Mouse (Mus musculus) lung, postnatal 14 days (tissue): ENCODE data around the gene Grap.
"Not testable (repeated sequence)": the region's sequence is repeated elsewhere in the genome, so short reads cannot be mapped to it uniquely, and the experiment has no call there.

ENCODE experiments used
- DNase-seq: peaks from one replicate; pipeline ENCODE4 v3.0.0; 2021

Grap gene

DNA sequence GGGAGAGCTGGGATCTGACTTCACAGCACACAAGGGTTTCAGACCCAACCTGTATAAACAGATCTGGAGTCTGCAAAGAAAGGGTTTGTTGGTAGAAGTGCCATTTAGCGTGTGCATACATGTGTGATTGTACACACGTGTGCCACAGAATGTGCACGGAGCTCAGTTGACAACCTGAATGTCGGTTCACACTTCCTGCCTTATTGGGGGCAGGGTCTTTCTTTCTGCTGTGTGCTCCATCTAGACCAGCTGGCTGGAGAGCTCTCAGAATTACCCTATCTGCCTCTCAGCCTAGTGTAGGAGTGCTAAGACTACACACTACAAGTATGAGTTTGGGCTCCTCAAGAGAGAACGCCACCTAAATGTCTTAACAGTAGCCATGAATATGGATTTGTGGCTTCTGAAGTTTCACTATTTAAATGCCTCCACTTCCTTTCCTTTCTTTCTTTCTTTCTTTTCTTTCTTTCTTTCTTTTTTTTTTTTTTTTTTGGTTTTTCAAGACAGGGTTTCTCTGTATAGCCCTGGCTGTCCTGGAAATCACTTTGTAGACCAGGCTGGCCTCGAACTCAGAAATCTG lies 13.4 kb upstream of the Grap start:
- no peak for DNase-seq

DNA sequence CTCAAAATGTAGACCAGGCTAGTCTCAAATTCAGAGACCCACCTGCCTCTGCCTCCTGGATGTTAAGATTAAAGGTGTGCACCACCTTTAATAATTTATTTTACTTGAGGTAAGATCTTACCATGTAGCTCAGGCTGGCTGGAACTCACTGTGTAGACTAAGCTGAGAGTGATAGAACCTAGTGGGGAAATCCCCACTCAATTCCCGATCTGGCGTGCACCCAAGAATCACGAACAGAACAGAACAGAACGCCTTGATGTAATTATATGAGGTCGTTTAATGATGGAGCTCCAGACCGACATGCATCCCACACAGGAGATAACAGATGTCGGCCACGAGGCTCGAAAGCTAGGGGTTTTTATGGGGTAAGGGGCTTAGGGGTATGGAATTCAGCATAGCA lies 12.5 kb upstream of the Grap start:
- not testable (repeated sequence) for DNase-seq

DNA sequence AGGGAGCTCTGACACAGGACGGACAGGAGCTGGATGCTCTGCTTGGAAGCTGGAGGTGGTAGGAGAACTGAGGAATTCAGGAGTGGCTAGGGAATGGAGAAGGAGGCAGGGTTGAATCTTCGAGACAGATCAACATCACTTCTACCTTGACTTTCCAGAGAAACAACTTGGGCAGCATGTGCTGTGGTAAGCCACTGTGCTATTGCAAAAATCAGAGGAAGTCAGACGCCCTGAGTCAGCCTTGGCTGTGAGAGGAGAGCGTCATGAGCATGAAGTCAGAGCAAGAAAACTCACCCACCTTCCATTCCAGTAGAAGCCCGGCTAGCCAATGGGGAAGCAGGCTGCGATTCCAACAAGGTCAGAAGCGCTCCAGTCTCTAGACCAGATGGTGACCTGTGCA lies 11.0 kb upstream of the Grap start:
- no peak for DNase-seq

DNA sequence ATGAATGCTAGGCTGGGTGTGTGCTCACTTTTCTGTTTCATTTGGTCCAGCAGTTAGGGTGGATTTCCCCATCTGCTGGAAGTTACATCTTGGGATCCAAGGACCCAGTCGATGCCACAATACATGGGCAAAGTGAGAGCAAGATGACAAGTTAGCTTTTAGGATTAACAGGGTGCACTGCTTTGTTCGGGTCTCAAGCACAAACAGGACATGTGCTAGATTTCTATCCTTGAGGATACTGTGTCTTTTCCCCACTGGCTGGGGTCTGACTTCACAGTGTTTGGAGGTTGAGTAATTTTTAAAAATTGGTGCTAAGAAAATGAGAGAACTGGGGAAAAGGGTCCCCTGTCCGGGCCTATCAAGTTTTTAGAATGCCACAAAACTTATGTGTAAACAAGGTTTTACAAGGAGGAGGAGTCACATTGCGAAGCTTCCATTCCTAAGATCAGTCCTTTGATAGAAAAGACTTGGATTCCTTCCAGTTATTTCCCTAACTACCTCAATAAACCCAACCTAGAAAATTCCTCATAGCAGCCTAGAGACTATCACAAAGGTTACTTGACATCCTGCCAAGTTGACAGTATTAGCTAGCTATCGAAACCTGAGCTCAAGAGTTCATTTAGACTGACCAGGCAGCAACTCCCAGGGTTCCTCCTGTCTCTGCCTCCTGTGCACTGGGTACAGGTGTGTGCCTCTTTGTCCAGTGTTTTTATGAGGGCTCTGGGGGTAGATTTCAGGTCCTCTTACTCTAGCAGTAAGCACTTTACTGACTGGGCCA lies 9.7 kb upstream of the Grap start:
- no peak for DNase-seq

DNA sequence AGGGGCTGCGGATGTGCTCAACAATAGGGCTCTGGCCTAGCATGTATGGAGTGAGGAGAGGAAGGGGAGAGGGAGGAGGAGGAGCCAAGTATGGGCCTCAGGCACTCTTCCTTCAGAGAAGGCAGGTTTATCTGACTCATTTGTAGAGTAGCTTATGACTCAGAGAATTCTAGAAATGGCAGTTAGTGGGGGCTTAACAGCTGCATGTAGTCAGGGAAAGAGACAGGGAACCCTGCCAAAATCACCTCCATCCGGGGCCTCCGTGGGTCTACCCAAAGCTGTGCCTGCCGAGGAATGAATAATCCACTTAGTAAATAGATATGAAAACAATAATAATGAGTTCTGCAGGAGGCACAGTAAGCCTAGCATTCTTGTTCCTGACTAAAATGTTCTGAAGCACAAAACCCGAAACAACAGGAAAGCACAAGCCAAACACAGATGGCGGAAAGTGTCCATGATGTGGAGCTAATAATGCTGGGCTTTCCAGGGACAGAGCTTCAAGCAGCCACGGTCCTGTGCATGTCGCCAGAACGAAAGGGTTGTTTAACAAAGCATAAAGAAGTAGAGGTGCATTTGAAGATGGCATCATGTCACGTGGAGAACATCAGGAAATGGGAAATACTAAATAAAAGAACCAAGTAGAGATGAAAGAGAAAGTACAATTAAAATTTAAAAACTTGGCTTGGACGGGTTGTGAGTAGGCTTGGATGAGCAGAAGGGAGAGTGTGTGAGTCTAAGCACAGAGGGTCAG lies 8.3 kb upstream of the Grap start:
- peak; percentile 32 for DNase-seq

DNA sequence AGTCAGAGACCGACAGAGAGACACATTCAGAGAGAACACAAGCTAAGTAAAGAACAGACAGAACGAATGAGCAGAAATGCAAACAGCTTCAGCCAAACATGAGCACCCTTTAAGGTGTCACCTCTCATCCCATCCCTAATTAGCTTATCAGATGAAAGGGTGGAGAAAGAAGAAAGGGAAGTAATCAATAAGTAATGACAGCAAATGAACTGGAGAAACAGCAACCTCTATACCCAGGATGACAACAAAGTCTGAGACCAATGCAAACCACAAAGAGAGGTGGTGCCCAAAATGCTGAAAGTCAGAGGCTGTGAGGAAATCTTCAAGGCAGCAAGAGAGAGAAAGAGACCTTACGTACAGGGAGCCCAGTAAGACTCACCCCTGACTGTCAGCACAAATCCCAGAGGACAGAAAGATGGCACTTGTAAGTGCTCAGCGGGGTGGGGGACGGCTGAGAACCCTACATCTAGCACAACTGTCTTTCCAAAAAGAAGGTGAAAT lies 7.7 kb upstream of the Grap start:
- DNase-seq = no peak

DNA sequence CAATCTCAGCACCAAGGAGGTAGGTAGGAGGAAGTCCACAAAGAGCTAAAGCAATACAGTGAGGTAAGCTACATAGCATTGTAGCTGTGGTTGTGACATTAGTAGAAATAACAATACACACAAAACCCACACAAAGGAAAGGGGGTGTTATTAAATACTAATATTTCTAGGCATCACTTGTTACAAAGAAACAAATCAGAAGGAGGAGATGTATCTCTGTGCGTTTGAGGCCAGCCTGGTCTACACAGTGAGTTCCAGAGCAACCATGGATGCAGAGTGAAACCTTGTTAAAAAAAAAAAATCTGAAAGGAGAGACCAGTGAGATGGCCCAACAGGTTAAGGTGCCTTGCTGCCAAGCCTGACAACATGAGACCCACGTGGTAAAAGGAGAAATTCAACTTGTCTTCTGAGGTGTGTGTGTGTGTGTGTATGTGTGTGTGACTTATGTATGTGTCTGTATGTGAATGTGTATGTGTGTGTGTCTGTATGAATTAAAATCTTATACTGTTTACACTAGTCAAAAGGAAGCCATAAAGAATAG lies 6.5 kb upstream of the Grap start:
- no peak for DNase-seq

DNA sequence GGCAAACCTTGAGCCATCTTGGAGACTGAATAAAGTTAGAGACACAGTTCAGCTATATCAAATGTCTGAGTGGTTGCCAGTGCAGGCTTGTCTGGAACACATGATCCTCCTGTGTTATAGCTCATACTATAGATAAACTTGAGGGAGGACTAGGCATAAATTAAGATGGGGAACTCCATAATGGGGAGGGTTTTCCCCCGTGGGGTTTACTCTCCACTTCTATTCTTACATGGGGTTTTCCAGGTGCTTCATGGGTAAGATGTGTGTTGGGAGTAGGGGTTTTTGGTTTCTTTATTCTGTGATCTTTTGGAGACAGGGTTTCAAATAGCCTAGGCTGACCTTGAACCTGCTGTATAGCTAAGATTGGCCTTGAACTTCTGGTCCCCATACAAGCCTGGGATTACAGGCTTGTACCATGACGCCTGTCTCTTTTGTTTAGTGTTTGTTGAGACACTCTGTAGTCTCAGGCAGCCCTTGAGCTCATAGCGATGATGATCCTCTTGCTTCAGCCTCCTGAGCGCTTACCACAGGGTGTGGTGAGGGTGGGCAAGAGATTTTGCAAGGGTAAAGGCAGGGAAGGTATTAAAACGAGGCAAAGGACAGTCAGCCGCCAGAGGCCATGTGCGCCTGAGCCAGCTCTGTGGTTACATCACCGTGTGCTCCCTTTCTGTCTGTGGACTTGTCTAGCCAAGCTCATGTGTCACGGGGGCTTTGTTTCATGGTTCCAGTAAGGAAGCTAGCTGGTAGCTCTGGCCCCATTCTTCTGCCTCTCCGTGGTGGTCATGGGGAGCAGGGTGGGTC lies 5.8 kb upstream of the Grap start:
- DNase-seq = no peak

DNA sequence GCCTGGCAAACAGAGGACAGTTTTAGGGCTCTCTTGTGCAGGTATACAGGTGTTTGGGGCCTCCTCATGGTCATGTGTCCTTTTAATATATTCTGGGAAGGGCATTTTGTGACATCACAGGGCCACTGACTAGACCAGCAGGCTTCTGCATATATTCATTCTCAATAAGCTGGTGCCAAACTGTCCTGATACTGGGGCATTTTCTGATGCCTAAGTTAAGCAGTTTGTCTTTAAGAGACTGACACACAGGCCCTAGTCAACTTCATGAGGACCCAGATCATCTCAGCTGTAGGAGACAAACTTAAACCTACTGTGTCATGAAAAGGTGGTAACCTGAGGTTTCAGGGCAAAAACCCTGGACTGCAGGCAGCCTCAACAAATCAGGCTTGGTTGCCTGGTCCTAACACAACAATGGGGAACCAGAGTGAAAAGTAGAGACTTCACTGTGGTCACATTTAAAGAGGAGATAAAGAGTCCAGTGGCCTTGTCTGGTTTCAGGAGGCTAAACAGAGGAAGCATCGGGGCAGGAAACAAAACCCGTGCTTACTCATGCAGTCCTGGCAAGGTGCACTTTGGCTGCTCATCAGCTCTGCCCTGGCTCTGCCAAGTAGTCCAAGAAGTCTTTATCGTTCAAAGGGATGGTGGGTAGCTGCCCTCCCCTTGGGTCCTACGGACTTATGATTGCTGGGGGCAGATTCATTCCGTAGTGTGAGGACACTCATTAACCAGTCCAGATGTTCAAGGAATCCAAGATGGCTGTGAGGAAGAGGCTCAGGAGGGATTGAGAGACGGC lies 4.9 kb upstream of the Grap start:
- no peak for DNase-seq

DNA sequence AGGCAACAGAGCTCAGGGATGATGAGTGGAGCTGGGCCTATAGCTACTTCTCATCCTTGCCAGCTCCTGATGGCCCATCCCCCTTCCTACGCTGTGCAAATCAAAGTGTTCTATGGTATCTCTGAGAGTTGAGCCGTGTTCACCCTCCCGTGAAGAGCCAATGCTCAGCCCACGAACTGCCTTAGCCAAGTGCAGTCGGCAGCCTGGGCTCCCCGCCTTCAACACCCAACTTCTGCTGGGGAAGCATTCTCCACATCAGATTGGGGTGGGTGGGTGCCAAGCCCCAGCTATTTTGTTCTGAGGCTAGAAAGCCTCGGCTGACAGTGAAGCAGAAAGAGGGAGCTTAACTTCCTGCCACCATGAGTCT lies 4.3 kb upstream of the Grap start:
- DNase-seq = no peak

DNA sequence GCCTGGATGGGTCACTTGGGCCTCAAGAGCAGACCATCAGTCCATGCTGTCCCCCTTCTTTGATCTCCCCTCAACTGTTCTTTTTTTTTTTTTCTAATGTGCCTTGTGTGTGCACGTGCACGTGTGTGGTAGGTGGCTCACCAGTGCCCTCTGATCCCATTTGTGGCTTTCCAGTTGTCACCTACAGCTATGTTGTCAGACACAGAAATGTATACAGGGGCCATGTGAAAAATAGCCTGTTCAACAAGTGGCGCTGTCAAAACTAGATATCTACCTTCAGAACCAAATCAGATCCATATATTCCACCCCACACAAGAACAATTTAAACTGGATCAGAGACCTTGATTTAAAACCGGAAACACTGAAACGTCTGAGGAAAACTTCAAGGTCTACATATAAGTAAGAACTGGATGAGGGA lies 3.9 kb upstream of the Grap start:
- no peak for DNase-seq

DNA sequence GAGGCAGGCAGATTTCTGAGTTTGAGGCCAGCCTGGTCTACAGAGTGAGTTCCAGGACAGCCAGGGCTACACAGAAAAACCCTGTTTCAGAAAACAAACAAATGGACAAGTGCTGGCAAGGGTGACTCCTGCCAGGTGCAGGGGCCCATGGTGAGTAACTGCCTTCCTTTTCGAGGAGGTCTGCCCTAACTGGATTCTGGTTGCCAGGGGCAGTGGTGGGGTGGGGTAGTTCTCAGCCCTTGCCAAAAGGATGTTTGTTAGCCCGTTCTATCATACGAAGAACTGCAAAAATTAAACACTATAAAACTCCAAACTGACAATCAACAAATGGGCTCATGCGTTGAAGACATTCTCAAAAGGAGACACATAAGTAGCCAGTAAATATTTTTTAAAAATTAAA lies 3.4 kb upstream of the Grap start:
- DNase-seq = no peak

DNA sequence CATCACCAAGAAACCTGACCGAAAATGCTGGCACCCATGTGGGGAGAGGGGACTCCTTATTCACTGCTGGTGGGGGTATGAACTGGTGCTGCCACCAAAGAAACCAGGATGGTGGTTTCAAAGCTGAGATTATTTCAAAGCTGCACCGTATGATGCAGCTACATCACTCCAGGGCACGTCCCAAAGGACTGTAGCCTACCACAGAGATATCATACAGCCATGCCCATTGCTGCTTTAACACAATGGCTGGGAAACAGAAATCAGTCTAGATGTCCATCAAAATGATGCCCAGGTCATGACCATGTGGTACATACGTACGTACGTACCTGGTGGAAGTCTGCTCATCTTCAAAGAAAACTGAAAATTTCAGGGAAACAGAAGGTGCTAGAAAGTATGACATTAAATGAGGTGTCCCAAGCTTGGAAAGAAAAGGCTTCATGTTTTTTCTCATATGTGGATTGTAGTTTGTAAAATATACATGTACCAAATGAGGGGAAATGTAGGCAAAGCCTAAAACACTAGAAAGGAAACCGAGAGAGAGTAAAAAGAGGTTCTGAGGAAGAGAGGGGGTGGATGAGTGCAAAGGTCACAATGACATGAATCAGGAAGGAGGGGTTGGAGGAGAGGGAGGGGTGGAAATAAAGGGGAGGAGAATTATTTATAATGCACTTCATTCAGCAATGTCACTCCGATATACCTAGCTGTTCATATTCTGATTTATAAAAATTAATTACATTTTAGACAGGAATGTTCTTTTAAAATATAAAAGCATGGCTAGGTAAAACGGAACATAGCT lies 2.4 kb upstream of the Grap start:
- DNase-seq = no peak

DNA sequence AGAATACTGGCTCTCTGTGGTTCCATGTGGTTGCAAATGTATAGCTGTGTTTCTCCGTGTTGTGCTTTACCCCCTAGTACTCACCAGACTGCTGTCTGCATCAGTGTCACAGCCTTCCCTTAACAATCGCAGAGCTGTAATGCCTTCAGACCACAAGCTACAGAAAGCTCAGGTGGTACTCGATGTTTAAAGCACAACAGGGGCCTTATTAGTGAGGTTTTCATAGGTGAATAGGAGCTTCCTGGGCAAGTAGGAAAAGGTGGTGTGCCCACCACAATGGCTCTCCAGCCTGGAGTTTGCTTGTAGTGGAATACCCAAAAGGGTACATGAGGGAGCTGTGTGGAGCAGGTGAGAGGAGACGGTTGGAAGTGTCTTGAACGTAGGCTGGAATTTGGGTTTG lies 849 bp upstream of the Grap start:
- DNase-seq = no peak

DNA sequence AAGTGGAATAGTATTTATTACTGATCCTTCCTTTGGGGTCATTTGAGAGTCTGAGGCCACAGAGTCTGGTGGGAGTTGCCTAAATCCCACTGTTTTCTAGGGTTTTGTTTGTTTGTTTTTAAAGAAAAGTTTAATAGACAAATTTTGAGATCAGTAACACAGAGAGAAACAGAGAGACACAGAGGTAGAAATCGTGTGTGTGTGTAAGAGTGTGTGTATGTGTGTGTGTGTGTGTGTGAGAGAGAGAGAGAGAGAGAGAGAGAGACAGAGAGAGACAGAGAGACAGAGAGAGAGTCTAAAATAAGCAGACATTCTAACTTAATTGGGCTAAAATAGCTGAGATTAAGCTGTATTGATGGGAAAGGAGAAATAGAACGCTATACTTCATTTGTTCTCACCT lies 503 bp downstream of the Grap start:
- DNase-seq = no peak

DNA sequence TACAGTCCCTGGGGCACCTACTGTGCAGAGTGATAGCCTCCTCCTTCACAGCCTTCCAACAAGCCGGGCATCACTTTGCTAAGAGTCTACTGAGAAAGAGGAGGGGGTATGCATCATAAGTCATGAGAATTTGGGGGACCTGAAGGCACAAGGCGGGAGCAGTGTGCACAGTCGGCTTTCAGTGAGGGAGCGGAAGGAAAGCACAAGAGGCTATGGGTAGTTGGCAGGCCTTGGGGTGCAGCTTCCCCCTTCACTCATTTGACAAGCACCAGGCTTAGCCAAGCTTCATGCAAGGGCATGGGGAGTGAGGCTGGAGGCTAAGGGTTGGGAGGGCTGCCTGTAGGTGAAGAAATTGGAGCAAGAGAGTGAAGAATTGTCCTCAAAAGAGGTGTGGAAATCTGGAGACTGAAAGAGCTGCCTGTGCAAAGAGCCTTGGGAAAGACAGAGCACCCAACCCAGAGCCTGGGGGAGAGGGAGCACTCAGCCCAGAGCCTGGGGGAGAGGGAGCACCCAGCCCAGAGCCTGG lies 1.8 kb downstream of the Grap start:
- no peak for DNase-seq

DNA sequence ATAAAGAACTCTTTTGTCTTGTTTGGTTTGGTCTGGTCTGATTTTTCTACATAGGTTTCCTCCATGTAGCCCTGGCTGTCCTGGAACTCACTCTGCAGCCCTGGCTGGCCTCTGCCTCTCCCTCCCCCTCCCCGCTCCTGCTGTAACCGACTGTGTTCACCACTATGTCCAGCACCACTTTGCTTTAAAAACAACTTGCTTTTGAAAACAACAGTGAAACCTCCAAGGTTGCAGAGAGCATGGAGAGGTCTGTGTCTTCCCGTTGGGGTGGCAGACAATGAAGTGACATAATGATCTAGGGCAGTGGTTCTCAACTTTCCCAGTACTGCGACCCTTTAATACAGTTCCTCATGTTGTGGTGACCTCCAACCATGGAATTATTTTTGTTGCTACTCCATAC lies 2.6 kb downstream of the Grap start:
- no peak for DNase-seq

DNA sequence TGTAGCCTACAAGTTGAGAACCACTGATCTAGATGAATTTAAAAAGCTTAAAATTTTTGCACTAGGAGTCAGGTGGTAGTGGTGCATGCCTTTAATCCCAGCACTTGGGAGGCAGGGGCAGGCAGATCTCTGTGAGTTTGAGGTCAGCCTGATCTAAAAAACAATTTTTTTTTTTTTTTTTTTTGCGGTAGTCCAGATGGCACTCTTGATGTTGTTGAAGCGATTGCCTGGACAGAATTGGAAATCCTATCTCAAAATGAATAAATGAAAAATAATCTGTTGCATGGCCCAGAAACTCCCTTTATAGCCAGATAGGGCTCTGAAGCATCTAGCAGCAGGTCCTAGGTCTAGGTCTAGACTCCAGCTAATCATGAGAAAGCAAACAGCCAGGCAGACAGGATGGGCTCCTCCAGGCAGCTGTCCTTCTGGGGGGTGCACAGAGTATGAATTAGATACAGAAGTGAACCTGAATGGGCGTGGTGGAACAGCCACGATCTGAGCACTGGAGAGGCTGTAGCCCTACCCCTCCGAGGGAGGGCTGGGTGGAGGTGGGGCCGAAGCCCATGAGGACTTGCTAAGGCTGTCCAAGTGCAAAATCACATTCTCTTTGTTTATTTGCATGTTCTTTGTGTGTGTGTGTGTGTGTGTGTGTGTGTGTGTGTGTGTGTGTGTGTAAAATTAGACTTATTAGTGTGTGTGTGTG lies 3.2 kb downstream of the Grap start:
- no peak for DNase-seq

DNA sequence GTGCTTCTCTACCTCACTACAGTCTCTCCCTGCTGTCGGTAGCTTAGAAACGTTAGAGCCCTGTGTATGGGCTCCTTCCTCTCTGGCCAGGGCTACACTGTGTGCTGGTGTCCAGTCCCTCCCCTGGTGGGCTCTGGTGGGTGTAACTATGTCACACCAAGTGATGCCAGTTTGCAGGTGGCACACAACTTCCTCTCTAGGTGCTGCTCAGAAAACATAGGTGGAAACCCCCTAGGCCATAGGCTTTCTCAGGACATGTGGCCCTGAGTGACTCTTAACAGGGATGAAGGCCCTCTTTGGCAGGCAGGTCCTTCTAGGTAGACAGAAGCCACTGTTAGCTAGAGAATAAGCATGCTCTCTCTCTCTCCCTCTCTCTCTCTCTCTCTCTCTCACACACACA lies 4.4 kb downstream of the Grap start:
- no peak for DNase-seq

DNA sequence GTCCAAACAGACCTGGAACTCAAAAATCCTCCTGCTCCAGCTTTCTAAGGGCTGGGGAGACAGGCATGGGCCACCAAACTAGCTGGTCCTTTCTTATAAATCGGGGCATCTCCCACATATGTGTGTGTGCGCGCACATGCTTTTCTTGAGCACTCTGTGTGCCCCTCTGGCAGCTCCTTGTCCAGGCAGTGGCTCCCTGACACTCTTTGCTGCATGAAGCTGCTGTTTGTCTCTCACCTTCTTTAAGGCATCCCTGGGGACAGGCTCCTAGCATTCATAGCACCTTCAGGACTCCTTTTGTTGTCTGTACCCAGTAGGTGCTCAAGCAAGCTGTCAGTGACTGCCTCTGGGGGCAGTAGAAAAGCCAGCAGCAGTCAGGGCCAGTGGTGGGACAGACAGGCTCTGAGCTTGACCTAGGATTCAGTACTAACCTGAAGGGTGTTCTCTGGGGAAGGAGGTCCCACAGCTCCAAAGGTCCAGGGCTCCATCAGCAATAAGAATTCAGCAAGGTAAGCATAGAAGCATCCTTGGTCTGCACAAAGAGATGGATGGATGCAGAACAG lies 5.4 kb downstream of the Grap start:
- DNase-seq = no peak
